Mouse (Mus musculus): Measurements from ENCODE around the gene Kank2.
"Not testable (repeated sequence)": the region's sequence is repeated elsewhere in the genome, so short reads cannot be mapped to it uniquely, and the experiment has no call there.

The Kank2 gene

DNA sequence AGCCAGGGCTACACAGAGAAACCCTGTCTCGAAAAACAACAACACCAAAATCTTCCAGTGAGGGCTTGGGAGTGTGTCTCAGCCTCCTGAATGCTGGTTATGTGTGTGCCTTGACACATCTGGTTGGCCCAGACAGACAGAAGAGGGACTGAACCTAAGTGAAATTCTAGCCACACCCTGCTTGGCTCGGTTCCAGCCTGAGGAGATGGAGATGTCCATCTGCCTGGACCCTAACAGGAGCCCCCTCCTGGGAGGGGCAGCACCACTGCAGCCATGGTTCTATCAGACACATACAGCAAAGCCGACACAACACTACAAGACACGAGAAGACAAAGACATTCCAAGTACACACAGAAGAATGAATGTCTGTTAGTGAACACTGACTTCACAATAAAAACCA lies 19.6 kb upstream of the Kank2 start:
- DNase-seq (ENCODE audit: low spot score in 2 of 2) = no peak

GRCm38 (mm10) chr9:21816716-21817305 lies 18.3 kb upstream of the Kank2 start:
- DNase-seq (ENCODE audit: low spot score in 2 of 2) = no peak

- DNase-seq (ENCODE audit: low spot score in 2 of 2) = no peak
These were observed 12.6 kb upstream of the Kank2 start for GRCm38 (mm10) chr9:21811170-21811569.

GRCm38 (mm10) chr9:21808561-21808960 lies 10.0 kb upstream of the Kank2 start:
- no peak for DNase-seq (ENCODE audit: low spot score in 2 of 2)

DNA sequence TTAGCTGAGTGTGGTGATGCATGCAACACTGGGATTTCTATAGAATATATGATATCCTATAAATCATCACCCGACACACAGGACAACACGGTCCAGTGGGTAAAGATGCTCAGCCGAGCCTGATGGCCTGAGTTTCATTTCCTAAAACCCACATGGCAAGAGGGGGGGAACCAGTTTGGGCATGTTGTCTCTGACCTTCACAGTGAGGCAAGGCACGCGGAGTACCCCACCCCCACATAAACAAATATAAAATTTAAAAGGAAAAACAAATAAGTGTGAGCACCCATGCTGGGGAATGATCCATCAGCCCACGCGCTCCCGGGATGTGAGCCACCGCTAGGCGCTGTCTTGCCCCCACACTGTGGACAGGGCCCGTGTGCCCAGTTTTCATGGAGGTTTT lies 8.4 kb upstream of the Kank2 start:
- peak; percentile 8 to 28 for DNase-seq (ENCODE audit: low spot score in 2 of 2)

DNA sequence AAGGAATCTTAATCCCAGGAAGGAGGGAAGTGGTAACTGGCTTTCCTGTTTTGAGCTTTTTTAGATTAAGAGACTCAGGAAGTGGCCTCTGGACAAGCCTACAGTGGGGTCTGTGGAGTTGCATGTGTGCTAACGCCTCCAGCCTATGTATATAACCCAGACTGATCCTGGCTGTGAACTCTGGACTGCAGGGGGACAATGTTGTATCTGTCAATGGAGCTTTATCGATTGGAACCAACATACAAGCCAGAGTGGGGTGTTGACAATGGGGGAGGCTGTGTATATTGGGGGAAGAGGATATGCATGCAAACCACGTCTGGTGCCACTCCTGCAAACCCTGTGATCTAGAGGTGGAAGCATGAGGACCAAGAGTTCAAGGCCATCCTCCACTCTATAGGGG lies 7.8 kb upstream of the Kank2 start:
- no peak for DNase-seq (ENCODE audit: low spot score in 2 of 2)

GRCm38 (mm10) chr9:21803986-21804644 lies 5.6 kb upstream of the Kank2 start:
- peak; percentile 82 to 87 for DNase-seq (ENCODE audit: low spot score in 2 of 2)

DNA sequence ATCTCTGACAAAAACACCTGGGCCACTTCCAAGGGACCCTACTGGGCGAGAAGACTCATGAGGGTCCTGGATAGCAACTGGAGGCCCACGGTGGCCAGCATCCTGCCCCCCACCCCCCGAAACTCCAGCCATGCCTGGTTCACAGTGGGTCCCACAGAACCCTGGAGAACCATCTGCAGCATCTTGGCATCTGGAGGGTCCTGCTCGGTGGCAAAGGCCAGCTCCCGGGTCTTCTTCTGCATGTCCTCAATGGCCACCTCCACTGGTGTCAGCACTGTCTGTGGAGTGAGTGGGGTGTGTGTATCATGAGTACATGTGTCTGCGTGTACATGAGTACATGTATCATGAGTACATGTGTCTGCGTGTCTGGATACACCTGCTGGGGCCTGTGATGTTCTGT lies 3.0 kb upstream of the Kank2 start:
- DNase-seq (ENCODE audit: low spot score in 2 of 2) = no peak

DNA sequence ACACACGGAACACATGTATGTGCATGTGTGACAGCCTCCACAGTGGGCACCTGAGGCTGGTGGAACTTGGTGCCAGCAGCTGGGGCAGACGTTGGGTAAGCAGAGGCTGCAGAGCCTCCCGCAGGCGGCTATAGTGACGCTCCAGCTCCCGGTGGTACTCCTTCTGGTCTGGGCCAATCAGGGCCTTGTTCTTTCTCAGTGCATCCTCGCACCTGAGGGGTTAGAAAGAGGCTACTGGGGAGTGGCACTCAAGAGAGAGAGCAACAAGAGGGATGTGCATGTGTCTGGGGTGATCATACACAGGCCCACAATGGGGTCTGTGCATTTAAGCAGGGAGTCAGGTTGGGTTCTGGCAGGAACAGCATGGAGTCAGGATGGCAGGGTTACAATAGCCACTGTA lies 2.6 kb upstream of the Kank2 start:
- no peak for DNase-seq (ENCODE audit: low spot score in 2 of 2)

DNA sequence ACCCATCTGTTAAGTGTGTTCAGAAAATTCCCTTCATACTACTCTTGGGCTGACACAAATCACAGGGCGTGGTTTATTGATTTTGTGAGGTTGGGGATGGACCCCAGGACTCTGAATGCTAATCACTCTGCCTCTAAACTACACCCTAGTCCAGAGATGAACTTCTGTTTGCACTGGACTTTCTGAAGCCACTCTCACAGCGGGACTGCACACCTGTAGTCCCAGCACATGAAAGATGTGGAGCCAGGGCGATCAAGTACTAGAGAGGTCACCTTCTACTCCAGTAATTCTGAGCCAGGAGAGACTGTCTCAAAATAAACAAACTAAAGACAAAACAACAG lies 436 bp upstream of the Kank2 start:
- DNase-seq (ENCODE audit: low spot score in 2 of 2) = no peak

DNA sequence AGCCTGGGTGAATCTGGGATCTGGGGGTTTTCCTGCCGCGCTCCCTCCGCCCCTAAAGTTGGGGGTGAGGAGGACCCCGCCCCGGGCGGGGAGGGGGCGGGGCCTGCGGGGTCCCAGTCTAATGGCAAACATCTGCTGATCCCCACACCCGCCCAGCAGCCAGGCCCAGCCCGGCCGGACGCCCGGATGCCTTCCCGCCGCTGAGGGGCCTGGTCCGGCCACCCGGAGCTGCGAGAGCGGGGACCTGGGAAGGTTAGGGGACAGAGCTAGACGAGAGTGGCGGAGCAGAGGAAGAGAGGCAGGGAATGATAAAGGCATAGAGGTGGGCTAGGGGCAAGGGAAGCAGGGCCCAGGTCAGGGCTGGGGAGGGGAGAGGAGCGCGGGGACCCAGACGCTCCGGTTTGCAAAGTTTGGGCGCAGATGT lies 611 bp downstream of the Kank2 start:
- no peak for DNase-seq (ENCODE audit: low spot score in 2 of 2)

DNA sequence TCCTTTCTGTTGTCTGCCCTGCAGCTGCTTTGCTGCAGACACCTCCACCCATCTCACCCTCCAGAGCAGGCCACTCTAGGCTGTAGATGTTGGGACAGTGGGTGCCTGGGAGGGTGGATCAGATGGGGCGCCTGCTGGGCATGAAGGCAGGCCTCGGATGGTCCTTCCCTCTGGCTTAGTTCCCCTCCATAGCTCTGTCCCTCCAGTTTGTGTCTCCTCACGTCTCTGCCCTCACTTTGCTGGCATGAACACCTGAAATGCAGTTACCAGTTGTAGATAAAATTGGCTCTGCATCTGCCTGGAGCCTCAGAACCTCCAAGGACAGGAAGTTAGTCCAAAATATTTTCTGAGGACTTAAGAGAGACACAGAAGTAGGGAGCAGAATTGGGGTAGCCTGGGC lies 1.6 kb downstream of the Kank2 start:
- DNase-seq (ENCODE audit: low spot score in 2 of 2) = no peak

GRCm38 (mm10) chr9:21796259-21796658 lies 2.3 kb downstream of the Kank2 start:
- no peak for DNase-seq (ENCODE audit: low spot score in 2 of 2)

GRCm38 (mm10) chr9:21795579-21795978 lies 3.0 kb downstream of the Kank2 start:
- no peak for DNase-seq (ENCODE audit: low spot score in 2 of 2)

- DNase-seq (ENCODE audit: low spot score in 2 of 2) = no peak
These were observed 3.6 kb downstream of the Kank2 start for GRCm38 (mm10) chr9:21794925-21795324.

DNA sequence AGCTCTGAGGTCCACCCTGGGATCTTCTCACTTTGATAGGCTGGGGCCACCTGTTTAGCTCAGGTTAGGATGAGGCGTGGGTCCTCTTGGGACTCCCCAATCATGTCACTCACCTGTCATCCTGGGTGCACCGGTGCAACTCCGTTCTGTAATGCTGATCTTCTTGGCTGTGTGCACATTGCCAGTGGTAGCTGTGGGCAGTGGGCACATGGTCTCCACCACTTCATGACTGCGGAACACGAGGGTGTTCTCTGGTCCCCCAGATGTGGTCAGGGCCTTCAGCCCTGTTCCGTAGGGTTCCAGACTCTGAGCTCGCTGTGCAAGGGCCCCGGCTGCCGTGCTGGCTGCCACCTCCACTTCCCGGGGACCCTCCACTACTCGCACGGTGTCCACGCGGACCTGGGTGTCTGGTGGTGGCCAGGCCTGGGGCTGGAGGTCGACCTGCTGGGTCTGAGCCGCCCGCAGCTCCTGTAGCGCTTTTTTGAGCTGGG lies 4.2 kb downstream of the Kank2 start:
- DNase-seq (ENCODE audit: low spot score in 2 of 2) = no peak

DNA sequence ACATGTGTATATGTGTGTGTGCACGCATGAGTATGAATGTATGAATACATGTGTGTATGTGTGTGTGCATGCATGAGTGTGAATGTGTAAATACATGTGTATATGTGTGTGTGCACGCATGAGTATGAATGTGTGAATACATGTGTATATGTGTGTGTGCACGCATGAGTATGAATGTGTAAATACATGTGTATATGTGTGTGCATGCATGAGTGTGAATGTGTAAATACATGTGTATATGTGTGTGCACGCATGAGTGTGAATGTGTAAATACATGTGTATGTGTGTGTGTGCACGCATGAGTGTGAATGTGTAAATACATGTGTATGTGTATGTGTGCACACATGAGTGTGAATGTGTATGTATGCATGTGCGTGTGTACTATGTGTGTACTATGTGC lies 5.0 kb downstream of the Kank2 start:
- not testable (repeated sequence) for DNase-seq (ENCODE audit: low spot score in 2 of 2)

- peak; percentile 56 to 57 for DNase-seq (ENCODE audit: low spot score in 2 of 2)
These were observed 5.9 kb downstream of the Kank2 start for GRCm38 (mm10) chr9:21792644-21793043.

GRCm38 (mm10) chr9:21791861-21792260 lies 6.7 kb downstream of the Kank2 start:
- no peak for DNase-seq (ENCODE audit: low spot score in 2 of 2)

GRCm38 (mm10) chr9:21788234-21788633 lies 10.3 kb downstream of the Kank2 start:
- no peak for DNase-seq (ENCODE audit: low spot score in 2 of 2)

GRCm38 (mm10) chr9:21787654-21788053 lies 10.9 kb downstream of the Kank2 start:
- DNase-seq (ENCODE audit: low spot score in 2 of 2) = no peak

- DNase-seq (ENCODE audit: low spot score in 2 of 2) = peak; percentile 40 to 63
These were observed 11.6 kb downstream of the Kank2 start for GRCm38 (mm10) chr9:21786906-21787305.

GRCm38 (mm10) chr9:21786309-21786708 lies 12.2 kb downstream of the Kank2 start:
- DNase-seq (ENCODE audit: low spot score in 2 of 2) = not testable (repeated sequence)

All from right cerebral cortex, adult 2 months (tissue).